Mouse (Mus musculus) spleen, adult 2 months (tissue): ENCODE results near the gene Olfr830. TPM values are rescaled to one million over a fixed set of nuclear protein-coding genes. Genes with fewer than 3 reads are reported as not detected.
"Not testable (repeated sequence)": the region's sequence is repeated elsewhere in the genome, so short reads cannot be mapped to it uniquely, and the experiment has no call there.

Source experiments
- DNase-seq, 2 experiments: peaks; one replicate each; pipeline versions ENCODE4 v3.0.0 to v3.0.0-alpha.2; 2012 to 2021; ENCODE audit warnings: low spot score in 2 of 2, low read depth in 1 of 2
- H3K27ac ChIP-seq: fragments of 200-500 bp; 2 replicates; pipeline ENCODE4 v1.5.1; 2012; ENCODE audit warnings: low read length, inconsistent platforms; ENCODE audit not compliant: insufficient read depth
- H3K27me3 ChIP-seq: fragments of 200-500 bp; 2 replicates; pipeline ENCODE4 v1.6.1; 2012; ENCODE audit warnings: mild to moderate bottlenecking, moderate library complexity, low read length, inconsistent platforms; ENCODE audit not compliant: control insufficient read depth, insufficient read depth
- H3K36me3 ChIP-seq: fragments of 200-500 bp; 2 replicates; pipeline ENCODE4 v1.6.1; 2012; ENCODE audit warnings: mild to moderate bottlenecking, low read length, inconsistent platforms; ENCODE audit not compliant: control insufficient read depth, insufficient read depth
- H3K4me1 ChIP-seq: fragments of 200-500 bp; 2 replicates; pipeline ENCODE4 v1.6.1; 2011; ENCODE audit warnings: inconsistent platforms; ENCODE audit not compliant: control insufficient read depth, insufficient read depth, insufficient read length
- H3K4me3 ChIP-seq: fragments of 200-500 bp; 2 replicates; pipeline ENCODE4 v1.5.1; 2011; ENCODE audit warnings: mild to moderate bottlenecking, inconsistent platforms; ENCODE audit not compliant: insufficient read depth, insufficient read length; ENCODE audit errors: extremely low read depth
- CTCF ChIP-seq: fragments of 200-500 bp; IDR thresholded peaks from 2 replicates; pipeline ENCODE4 v1.5.1; 2011; ENCODE audit warnings: mild to moderate bottlenecking, inconsistent platforms; ENCODE audit not compliant: insufficient read depth, insufficient read length, insufficient replicate concordance; ENCODE audit errors: extremely low read depth
- POLR2A ChIP-seq: fragments of 200-500 bp; IDR thresholded peaks from 2 replicates; pipeline ENCODE4 v1.6.1; 2011; ENCODE audit warnings: low read depth, low read length, inconsistent platforms
- WGBS: fragments of 180-500 bp; shearing (Covaris S2); methylation state at CpG from one replicate; pipeline ENCODE4 v1.1.7; 2018; 5-methylcytosine and 5-hydroxymethylcytosine counted together
- polyA plus RNA-seq: library from polyadenylated mRNA; depleted of rRNA; stranded (reverse); fragments of >200 nt; gene quantifications from 2 replicates; pipeline ENCODE4 v1.2.3, GENCODE M21; 2012; rRNA removed

The Olfr830 gene
- polyA plus RNA-seq, result not detected in 2 replicates

DNA sequence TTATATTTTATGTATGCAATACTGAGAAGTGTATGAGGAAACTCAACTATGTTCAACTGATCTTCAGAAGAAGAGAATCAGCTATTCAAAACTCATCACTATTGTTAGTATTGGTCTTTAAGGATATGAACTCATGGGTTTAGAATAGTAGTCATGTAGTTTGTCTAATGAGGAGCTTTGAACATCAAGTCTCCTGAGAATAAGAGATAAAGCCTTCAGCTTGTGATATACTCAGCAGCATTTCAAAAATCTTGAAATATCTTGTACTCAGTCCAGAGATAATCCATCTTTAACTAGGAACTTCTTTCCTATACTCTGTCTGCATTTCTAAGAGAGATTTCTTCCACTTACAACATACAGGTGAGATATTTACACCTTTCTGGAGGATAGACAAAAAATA is at the start of gene Olfr830:
Gene Olfr830 (plus strand): TSS at position 301 of the 400 bp plus-strand sequence.
- Histone ChIP-seq H3K27me3 (no peaks in the 10 kb centered on the region), H3K4me3 (no peak within 1 kb of the TSS), H3K27ac (no peak within 1 kb of the TSS), H3K4me1 (no peaks in the 10 kb centered on the region), H3K36me3 (no peaks in the 10 kb centered on the region)
- no peak for TF ChIP-seq POLR2A
- TF ChIP-seq CTCF, result no peak
- DNase-seq, result no peak

DNA sequence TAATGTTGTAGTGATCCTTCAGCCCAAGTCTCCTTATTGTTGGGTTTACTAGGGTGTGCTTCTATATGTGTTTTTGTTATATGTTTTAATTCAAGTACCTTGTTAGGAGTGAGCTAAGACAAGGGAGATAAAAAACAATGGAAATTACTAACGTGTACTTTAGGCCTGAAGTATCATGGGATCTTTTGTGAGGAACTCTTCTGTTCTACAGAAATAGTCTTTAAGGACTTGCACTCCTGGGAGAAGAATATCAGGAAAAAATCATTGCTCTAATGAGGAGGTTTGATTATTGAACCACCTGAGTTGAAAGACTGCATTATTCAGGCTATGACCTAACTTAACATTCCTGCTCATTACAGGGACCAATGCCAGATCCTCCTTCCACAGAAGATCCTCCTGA is 19.9 kb upstream of the Olfr830 start, which contains the start of gene Olfr829:
Gene Olfr829 (plus strand): TSS at position 301 of the 400 bp plus-strand sequence.
- WGBS, result 56% methylated on average over 1 of the region's 1 CpGs
- Histone ChIP-seq H3K36me3 (no peaks in the 10 kb centered on the region), H3K4me1 (no peaks in the 10 kb centered on the region), H3K27me3 (no peaks in the 10 kb centered on the region), H3K27ac (no peak within 1 kb of the TSS), H3K4me3 (no peak within 1 kb of the TSS)
- DNase-seq, result no peak
- TF ChIP-seq POLR2A (no peak), CTCF (no peak)

DNA sequence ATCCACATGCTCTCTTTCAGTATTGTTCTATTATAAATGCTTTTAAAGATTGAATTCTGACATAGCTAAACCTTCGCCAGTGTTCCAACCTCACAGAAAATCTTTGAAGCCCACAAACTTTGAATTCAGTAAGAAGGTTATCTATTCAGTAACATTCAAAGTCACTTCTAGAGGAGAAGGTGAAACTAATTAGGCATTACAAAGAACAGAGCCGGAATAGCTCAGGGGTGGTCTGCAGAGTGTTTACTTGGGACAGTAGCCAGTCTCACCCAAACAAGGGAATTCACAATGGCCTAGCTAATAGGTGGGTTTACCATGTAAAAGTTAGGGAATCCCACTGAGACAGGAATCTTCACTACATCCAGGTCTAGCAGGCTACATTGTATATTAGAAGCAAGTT is 33.2 kb downstream of the Olfr830 start:
- not testable (repeated sequence) for H3K4me1 ChIP-seq, DNase-seq, H3K36me3 ChIP-seq, H3K27ac ChIP-seq, H3K27me3 ChIP-seq, H3K4me3 ChIP-seq
- 79% methylated on average over 2 of the region's 2 CpGs for WGBS

DNA sequence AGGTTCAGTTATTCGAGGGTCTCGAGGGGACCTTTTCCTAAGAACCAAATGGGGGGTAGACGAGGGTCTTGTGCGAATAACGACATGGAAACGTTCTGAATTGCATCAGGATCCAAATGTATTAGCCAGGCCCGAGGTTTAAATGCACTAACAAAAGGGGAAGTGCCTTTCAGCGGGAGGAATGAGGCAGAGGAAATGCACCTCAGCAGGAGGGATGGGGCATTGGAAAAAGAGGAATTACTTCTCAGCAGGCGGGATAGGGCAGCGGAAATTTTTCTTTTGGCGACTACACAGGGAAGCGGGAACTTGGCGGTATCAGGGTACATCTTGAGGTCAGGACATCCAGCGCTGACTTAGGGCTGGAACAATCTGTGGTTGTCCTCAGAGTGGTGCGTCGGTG is 53.4 kb downstream of the Olfr830 start:
- H3K4me3 ChIP-seq, DNase-seq, H3K27me3 ChIP-seq, H3K36me3 ChIP-seq, H3K4me1 ChIP-seq, H3K27ac ChIP-seq: not testable (repeated sequence)
- whole genome bisulfite sequencing, result 85% methylated on average over 16 of the region's 16 CpGs

Other genes with a start within 250 kb of the Olfr830 start
- 0.31 and 0.46 TPM in 2 replicates for gene Muc16, start 200.2 kb upstream of the Olfr830 start, polyA plus RNA-seq
- gene Olfr24, start 110.7 kb upstream of the Olfr830 start, polyA plus RNA-seq, result not detected in 2 replicates
- not detected in 2 replicates for gene Olfr828, start 55.2 kb upstream of the Olfr830 start, polyA plus RNA-seq
- gene Olfr829, start 19.8 kb upstream of the Olfr830 start, polyA plus RNA-seq, result not detected in 2 replicates
- gene Olfr832, start 62.4 kb downstream of the Olfr830 start, polyA plus RNA-seq, result not detected in 2 replicates
- gene Olfr834, start 113.3 kb downstream of the Olfr830 start, polyA plus RNA-seq, result not detected in 2 replicates
- gene Olfr835, start 158.0 kb downstream of the Olfr830 start, polyA plus RNA-seq, result not detected in 2 replicates
- gene Olfr836, start 245.7 kb downstream of the Olfr830 start, polyA plus RNA-seq, result not detected in 2 replicates